Mouse (Mus musculus) midbrain, embryonic 11.5 days (tissue): Measurements from ENCODE around the gene Lrrn1. TPM values are rescaled to one million over a fixed set of nuclear protein-coding genes. Genes with fewer than 3 reads are reported as not detected.

ENCODE experiments used
- ATAC-seq: fragments of 200-750 bp; cut with Nextera tagmentation; 2 replicates; pipeline ENCODE4 v1.8.0; 2017; ENCODE audit warnings: moderate TSS enrichment, moderate library complexity; ENCODE audit not compliant: low FRiP score
- DNase-seq: peaks from one replicate; pipeline ENCODE4 v3.0.0; 2015; ENCODE audit warnings: low spot score; ENCODE audit errors: missing footprints
- H3K27ac ChIP-seq: fragments of 300-500 bp; sonication (generic); 2 replicates; pipeline ENCODE4 v1.5.1; 2014; ENCODE audit warnings: low read depth, low read length
- H3K27me3 ChIP-seq: fragments of 300-500 bp; sonication (generic); 2 replicates; pipeline ENCODE4 v1.6.1; 2014; ENCODE audit warnings: mild to moderate bottlenecking, low read length, moderate library complexity, mixed read lengths; ENCODE audit not compliant: control insufficient read depth, insufficient read depth
- H3K36me3 ChIP-seq: fragments of 300-500 bp; sonication (generic); 2 replicates; pipeline ENCODE4 v1.6.1; 2014; ENCODE audit warnings: mild to moderate bottlenecking, low read length, moderate library complexity, mixed read lengths; ENCODE audit not compliant: control insufficient read depth, insufficient read depth
- H3K4me1 ChIP-seq: fragments of 300-500 bp; sonication (generic); 2 replicates; pipeline ENCODE4 v1.6.1; 2014; ENCODE audit warnings: low read length; ENCODE audit not compliant: control insufficient read depth, insufficient read depth
- H3K4me2 ChIP-seq: fragments of 300-500 bp; sonication (generic); 2 replicates; pipeline ENCODE4 v1.6.1; 2014; ENCODE audit warnings: mild to moderate bottlenecking, moderate library complexity
- H3K4me3 ChIP-seq: fragments of 300-500 bp; sonication (generic); 2 replicates; pipeline ENCODE4 v1.5.1; 2014; ENCODE audit warnings: low read depth, low read length
- H3K9ac ChIP-seq: fragments of 300-500 bp; sonication (generic); 2 replicates; pipeline ENCODE4 v1.6.1; 2014; ENCODE audit warnings: low read length
- H3K9me3 ChIP-seq: fragments of 300-500 bp; sonication (generic); 2 replicates; pipeline ENCODE4 v1.6.1; 2016; ENCODE audit warnings: low read length; ENCODE audit not compliant: control insufficient read depth
- WGBS: fragments of 180-500 bp; shearing (Covaris S2); extraction: QIAGEN DNeasy Blood & Tissue Kit; methylation state at CpG from one replicate; pipeline ENCODE4 v1.1.7; 2014; 5-methylcytosine and 5-hydroxymethylcytosine counted together
- polyA plus RNA-seq: library from polyadenylated mRNA; unstranded; fragments of >200 nt; fragmentation: Nextera tagmentation; extraction: Ambion mirVana; gene quantifications from 2 replicates; pipeline ENCODE4 v1.2.1, GENCODE M21; 2014

Gene Lrrn1
- 129 and 146 TPM in 2 replicates for polyA plus RNA-seq

DNA sequence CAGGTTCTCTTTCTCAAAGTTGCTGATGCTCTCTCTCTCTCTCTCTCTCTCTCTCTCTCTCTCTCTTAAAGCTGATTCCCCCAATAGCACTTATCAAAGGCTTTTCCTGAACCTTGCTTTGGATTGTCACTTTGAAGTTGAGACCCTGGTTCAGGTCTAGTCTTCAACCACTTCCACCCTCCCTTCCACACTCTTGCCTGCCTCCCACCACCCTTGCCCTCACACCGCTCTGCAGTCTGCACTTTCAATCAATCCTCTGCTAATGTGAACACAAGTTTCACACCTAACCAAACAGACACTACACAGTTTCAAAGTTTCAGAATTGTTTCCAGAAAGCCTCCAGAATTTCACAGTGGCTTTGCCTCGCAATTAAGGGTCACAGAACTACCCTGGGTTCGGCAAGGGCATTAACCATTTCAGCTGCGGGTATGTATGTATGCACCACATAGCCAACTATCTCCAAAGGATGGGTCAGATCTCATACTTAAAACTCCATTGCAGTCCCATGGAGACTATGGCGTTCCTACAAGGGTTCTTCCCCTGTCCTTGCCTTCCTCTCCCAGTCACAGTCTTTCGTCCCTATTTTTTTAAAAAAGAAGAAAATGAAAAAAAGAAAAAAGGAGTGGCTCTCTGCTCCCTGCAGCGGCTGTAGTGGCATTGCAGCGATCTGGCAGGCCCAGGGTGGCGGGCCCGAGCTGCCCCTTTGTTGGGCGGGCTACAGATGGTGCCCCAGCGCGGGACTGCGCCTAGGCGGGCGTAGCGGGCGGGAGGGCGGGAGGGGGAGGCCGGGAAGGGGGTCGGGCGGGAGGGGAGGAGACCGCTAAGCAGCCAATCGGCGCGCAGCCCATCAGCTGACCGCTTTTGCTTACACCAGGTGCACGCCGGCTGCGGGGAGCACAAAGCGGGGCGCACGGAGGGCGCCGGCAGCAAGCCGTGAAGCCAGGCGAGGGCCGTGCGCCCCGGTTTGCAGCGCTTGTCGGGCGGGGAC lies at the start of gene Lrrn1:
TSS of gene Lrrn1 (plus strand) at position 892 of the 988 bp plus-strand sequence.
- 4% methylated on average over 32 of the region's 43 CpGs for WGBS
- H3K9me3 ChIP-seq: no peaks in the 10 kb centered on the region

GRCm38 (mm10) chr6:107494491-107494890 lies 35.1 kb upstream of the Lrrn1 start:
- H3K9ac ChIP-seq: no peak overlapping the region

More for the DNA sequence above, at the start of gene Lrrn1:
- Histone ChIP-seq H3K27me3 (no peaks in the 10 kb centered on the region), H3K27ac (peak within 1 kb of the TSS; percentile 70), H3K4me2 (peak within 1 kb of the TSS; percentile 82), H3K36me3 (no peaks in the 10 kb centered on the region), H3K4me1 (peaks cover 15% of the 10 kb centered on the region), H3K4me3 (peak within 1 kb of the TSS; percentile 79), H3K9ac (peak within 1 kb of the TSS; percentile 89)
- ATAC-seq (peak; percentile 93), DNase-seq (peak; percentile 83)

GRCm38 (mm10) chr6:107495830-107496229 lies 33.7 kb upstream of the Lrrn1 start:
- ATAC-seq: no peak
- H3K9me3 ChIP-seq: no peaks in the 10 kb centered on the region
- H3K27ac ChIP-seq: no peak overlapping the region
- H3K27me3 ChIP-seq: no peaks in the 10 kb centered on the region
- no peak overlapping the region for H3K4me2 ChIP-seq
- H3K4me3 ChIP-seq: no peak overlapping the region
- H3K36me3 ChIP-seq: no peaks in the 10 kb centered on the region
- no peak overlapping the region for H3K9ac ChIP-seq
- WGBS: 18% methylated on average over 1 of the region's 1 CpGs
- H3K4me1 ChIP-seq: no peaks in the 10 kb centered on the region
- DNase-seq: peak; percentile 85

More at GRCm38 (mm10) chr6:107494491-107494890, 35.1 kb upstream of the Lrrn1 start:
- Histone ChIP-seq H3K4me1 (no peaks in the 10 kb centered on the region), H3K36me3 (no peaks in the 10 kb centered on the region), H3K9me3 (no peaks in the 10 kb centered on the region), H3K4me3 (no peak overlapping the region), H3K27ac (no peak overlapping the region), H3K27me3 (no peaks in the 10 kb centered on the region), H3K4me2 (no peak overlapping the region)
- ATAC-seq (no peak), DNase-seq (no peak)
- 48% methylated on average over 1 of the region's 1 CpGs for WGBS

DNA sequence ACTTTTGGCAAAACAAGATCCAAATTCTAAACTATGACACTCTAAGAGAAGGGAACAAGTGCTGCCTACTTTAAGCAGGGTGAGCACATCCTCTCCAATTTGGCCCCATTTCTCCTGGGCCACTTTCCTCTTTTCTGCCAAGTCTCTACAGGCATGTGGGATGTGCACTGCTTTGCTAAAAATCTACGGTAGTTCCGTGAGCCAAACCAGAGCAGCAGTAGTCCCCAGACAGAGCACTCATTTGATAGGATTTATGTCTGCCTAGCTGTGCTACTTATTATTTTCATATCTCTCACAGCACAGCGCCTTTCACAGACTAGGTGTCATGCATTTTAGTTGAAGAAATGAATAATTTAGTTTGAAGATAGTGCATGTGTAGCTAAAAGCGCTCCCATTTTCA lies 15.9 kb upstream of the Lrrn1 start:
- Histone ChIP-seq H3K4me1 (no peaks in the 10 kb centered on the region), H3K27ac (no peak overlapping the region), H3K36me3 (no peaks in the 10 kb centered on the region), H3K9ac (no peak overlapping the region), H3K4me2 (no peak overlapping the region), H3K4me3 (no peak overlapping the region), H3K27me3 (no peaks in the 10 kb centered on the region), H3K9me3 (no peaks in the 10 kb centered on the region)
- DNase-seq (no peak), ATAC-seq (no peak)
- WGBS: 81% methylated on average over 4 of the region's 4 CpGs

DNA sequence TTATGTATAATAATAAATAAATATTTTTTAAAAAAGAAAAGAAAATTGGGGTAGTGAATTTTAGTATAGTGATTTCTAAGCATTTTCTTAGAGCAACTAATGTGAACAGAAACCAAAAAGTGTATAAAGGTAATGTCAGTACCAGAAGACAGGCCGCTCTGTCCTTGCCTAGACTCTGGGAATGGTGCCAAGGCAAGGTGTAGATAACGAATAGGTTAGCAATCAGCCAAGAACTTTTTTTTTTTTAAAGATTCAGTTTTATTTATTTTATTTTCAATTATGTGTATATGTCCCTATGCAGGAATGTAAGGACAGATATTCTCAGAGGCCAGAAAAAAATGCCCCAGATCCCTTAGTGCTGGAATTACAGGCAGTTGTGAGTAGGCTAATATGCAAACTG lies 5.6 kb upstream of the Lrrn1 start:
- no peak overlapping the region for H3K27ac ChIP-seq
- H3K36me3 ChIP-seq: no peaks in the 10 kb centered on the region
- H3K4me2 ChIP-seq: no peak overlapping the region
- no peaks in the 10 kb centered on the region for H3K9me3 ChIP-seq
- 89% methylated on average over 2 of the region's 2 CpGs for WGBS
- H3K9ac ChIP-seq: no peak overlapping the region
- ATAC-seq (no peak), DNase-seq (no peak)
- H3K27me3 ChIP-seq: no peaks in the 10 kb centered on the region
- H3K4me1 ChIP-seq: peaks cover under 1% of the 10 kb centered on the region; the same call in 1 of the 2 replicates
- H3K4me3 ChIP-seq: no peak overlapping the region

- H3K4me2 ChIP-seq: peak overlapping the region; percentile 82
- peak overlapping the region; percentile 89 for H3K9ac ChIP-seq
- peak overlapping the region; percentile 79 for H3K4me3 ChIP-seq
- peaks cover 22% of the 10 kb centered on the region for H3K4me1 ChIP-seq
- ATAC-seq (peak; percentile 70), DNase-seq (peak; percentile 96)
- no peaks in the 10 kb centered on the region for H3K9me3 ChIP-seq
- no peaks in the 10 kb centered on the region for H3K27me3 ChIP-seq
- 0% methylated on average over 32 of the region's 34 CpGs for WGBS
- peak overlapping the region; percentile 70 for H3K27ac ChIP-seq
- H3K36me3 ChIP-seq: no peaks in the 10 kb centered on the region
These were observed 403 bp downstream of the Lrrn1 start for GRCm38 (mm10) chr6:107529911-107530431.

GRCm38 (mm10) chr6:107530621-107531285 lies 1.2 kb downstream of the Lrrn1 start:
- WGBS: under 1% methylated on average over 15 of the region's 15 CpGs
- ATAC-seq (peak; percentile 22), DNase-seq (peak; percentile 93)
- Histone ChIP-seq H3K9ac (peak overlapping the region; percentile 89), H3K36me3 (no peaks in the 10 kb centered on the region), H3K27me3 (no peaks in the 10 kb centered on the region), H3K9me3 (no peaks in the 10 kb centered on the region), H3K4me2 (peak overlapping the region; percentile 82), H3K4me1 (peaks cover 27% of the 10 kb centered on the region), H3K4me3 (peak overlapping the region; percentile 79), H3K27ac (peak overlapping the region; percentile 70)

DNA sequence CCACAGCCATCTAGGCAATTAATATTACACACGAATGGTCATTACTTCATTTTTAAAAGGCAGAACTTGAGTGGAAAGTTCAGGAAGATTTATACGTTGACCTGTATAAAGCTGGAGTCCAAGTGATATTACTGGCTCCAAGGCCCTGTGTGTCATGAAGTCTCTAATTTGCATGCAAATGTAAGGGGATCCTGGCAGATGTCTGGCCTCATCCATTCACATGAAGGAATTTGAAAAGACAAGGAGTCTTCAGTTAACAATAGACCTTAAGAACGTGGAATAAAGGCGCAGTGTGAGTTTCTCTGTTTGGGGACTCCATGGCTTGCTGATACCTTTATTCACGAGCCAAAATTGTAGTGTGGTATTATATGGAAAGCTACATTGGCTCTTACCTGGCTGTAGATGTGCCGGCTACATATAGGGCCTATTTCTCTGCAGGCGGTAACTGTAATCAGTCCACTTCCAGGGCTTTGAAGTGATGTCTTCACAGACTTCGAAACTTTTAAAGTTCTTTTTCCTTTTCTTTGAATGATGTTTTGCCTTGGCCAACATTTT lies 2.0 kb downstream of the Lrrn1 start:
- Histone ChIP-seq H3K9me3 (no peaks in the 10 kb centered on the region), H3K4me2 (peak overlapping the region; percentile 82), H3K27ac (no peak overlapping the region), H3K36me3 (no peaks in the 10 kb centered on the region), H3K4me1 (peaks cover 28% of the 10 kb centered on the region), H3K9ac (peak overlapping the region; percentile 89; the same call in 1 of the 2 replicates), H3K27me3 (no peaks in the 10 kb centered on the region), H3K4me3 (peak overlapping the region; percentile 79)
- DNase-seq (peak; percentile 91), ATAC-seq (peak; percentile 23)
- WGBS: 19% methylated on average over 8 of the region's 8 CpGs
